Mouse (Mus musculus): Measurements from ENCODE around the gene Asna1.

The Asna1 gene

GRCm38 (mm10) chr8:84975434-84975833 lies 49.6 kb downstream of the Asna1 start:
- DNase-seq (ENCODE audit: low spot score in 2 of 2) = no peak

DNA sequence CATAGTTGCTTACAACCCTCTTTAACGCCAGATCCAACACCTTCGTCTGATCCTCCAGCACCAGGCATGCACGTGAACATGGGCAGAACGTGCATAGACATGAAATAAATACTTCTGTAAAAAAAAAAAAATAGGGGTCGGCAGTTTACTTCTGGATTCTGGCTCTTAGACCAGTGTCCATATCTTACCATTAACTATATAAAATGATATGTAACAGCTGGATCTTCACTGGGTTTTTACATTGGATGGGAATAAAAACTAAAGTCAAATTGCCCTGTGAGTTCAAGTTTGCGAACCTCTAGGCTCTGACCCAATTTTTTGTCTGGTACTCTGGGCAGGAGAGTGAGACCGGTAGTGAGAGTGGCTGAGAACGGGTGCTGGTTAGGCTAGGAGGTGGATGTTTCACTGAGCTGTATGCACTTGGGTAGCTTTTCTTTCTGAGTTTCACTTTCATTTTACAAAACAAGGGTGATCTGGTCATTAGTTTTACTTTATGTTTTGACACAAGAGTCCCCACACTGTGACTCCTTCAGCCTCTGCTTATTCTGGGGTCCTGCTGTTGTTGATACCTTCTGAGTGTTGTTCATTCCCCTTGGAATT lies 50.4 kb downstream of the Asna1 start:
- no peak for DNase-seq (ENCODE audit: low spot score in 2 of 2)

- DNase-seq (ENCODE audit: low spot score in 2 of 2) = no peak
Observed at GRCm38 (mm10) chr8:84973803-84974542, 51.1 kb downstream of the Asna1 start.

- no peak for DNase-seq (ENCODE audit: low spot score in 2 of 2)
Observed at GRCm38 (mm10) chr8:84973079-84973478, 52.0 kb downstream of the Asna1 start.

- DNase-seq (ENCODE audit: low spot score in 2 of 2) = no peak
Observed at GRCm38 (mm10) chr8:84970913-84971312, 54.2 kb downstream of the Asna1 start.

GRCm38 (mm10) chr8:84970135-84970790 lies 54.8 kb downstream of the Asna1 start:
- no peak for DNase-seq (ENCODE audit: low spot score in 2 of 2)

DNA sequence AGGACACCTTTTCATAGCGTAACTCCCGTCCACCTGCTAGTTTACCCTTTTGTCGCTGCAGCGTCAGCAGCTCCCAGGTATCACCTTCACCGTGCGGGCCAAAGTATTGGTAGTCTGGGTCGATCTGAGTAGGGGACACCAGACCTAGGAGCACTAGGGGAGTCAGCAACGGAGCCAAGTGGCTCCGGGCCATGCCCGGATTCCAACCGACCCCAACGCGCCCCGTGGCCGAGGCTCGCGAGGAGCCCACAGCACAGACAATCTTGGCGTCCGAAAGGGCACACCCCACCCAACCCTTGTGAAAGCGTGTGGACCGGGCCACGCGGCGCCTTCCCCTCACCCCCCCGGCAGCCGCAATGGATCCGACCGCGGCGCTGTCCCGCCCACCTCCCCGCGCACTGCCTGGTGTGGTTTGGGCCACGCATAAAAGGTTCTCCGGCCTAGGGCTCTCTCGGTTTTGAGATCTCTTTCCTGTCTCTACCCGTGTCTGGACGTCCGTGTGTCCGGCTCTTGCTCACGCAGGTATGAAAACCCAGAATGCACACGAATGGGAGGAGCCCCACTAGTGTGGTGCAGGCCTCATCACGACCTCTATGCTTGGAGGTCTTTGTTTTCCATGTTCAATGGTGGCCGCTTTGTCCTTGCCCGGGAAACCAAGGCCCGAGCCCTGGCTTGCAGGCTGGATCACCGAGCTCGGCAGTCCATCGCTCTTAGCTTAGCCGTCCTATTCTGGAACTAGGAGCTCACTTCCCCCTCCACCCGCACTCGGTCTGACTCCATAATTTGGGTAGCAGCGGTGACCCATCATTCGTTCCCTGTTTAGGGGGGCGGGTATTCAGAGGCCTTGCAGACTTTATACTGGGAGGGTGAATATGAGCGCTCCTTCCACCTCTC lies 55.6 kb downstream of the Asna1 start, which contains the start of the genes Gm49661, Prdx2 and Rnaseh2a:
Gene Gm49661 (minus strand): TSS at position 193 of the 894 bp plus-strand sequence.
Gene Prdx2 (plus strand): TSS at position 347 of the 894 bp plus-strand sequence.
Gene Rnaseh2a (minus strand): TSS at position 527 of the 894 bp plus-strand sequence.
- DNase-seq (ENCODE audit: low spot score in 2 of 2) = peak in 1 of 2 experiments; percentile 64

- no peak for DNase-seq (ENCODE audit: low spot score in 2 of 2)
Observed at GRCm38 (mm10) chr8:84968650-84969049, 56.4 kb downstream of the Asna1 start.
